Mouse (Mus musculus) liver, postnatal 0 days (tissue): ENCODE data around the gene Ubqln5. TPM values are rescaled to one million over a fixed set of nuclear protein-coding genes. Genes with fewer than 3 reads are reported as not detected.
A peak's percentile ranks its signal among the peaks of the same experiment; 100 is the strongest.

Source experiments
- ATAC-seq: fragments of 200-750 bp; cut with Nextera tagmentation; 2 replicates; pipeline ENCODE4 v1.8.0; 2017; ENCODE audit warnings: mild to moderate bottlenecking, moderate library complexity
- DNase-seq: peaks from one replicate; pipeline ENCODE4 v3.0.0-alpha.2; 2016
- H3K27ac ChIP-seq: fragments of 300-500 bp; sonication (generic); 2 replicates; pipeline ENCODE4 v1.5.1; 2014; ENCODE audit warnings: antibody characterized with exemption, moderate library complexity, mild to moderate bottlenecking, low read depth
- H3K27me3 ChIP-seq: fragments of 300-500 bp; sonication (generic); 2 replicates; pipeline ENCODE4 v1.6.1; 2014; ENCODE audit warnings: low read length, control low read depth, mixed read lengths; ENCODE audit not compliant: insufficient read depth
- H3K36me3 ChIP-seq: fragments of 300-500 bp; sonication (generic); replicated peaks from 2 replicates; pipeline ENCODE4 v1.6.1; 2014; ENCODE audit warnings: mild to moderate bottlenecking, control low read depth, low read length, moderate library complexity, mixed read lengths; ENCODE audit not compliant: insufficient read depth
- H3K4me1 ChIP-seq: fragments of 300-500 bp; sonication (generic); 2 replicates; pipeline ENCODE4 v1.6.1; 2014; ENCODE audit warnings: antibody characterized with exemption, mild to moderate bottlenecking, control low read depth; ENCODE audit not compliant: insufficient read depth
- H3K4me2 ChIP-seq: fragments of 300-500 bp; sonication (generic); 2 replicates; pipeline ENCODE4 v1.6.1; 2014; ENCODE audit warnings: low read depth, mild to moderate bottlenecking, low read length, moderate library complexity, mixed read lengths
- H3K4me3 ChIP-seq: fragments of 300-500 bp; sonication (generic); 2 replicates; pipeline ENCODE4 v1.5.1; 2014; ENCODE audit warnings: low read depth, low read length
- H3K9ac ChIP-seq: fragments of 300-500 bp; sonication (generic); replicated peaks from 2 replicates; pipeline ENCODE4 v1.6.1; 2014; ENCODE audit warnings: mild to moderate bottlenecking, moderate library complexity
- H3K9me3 ChIP-seq: fragments of 300-500 bp; sonication (generic); 2 replicates; pipeline ENCODE4 v1.6.1; 2016; ENCODE audit warnings: mild to moderate bottlenecking, control low read depth, low read length, mixed read lengths
- CTCF ChIP-seq: sonication (generic); IDR thresholded peaks from 2 replicates; pipeline ENCODE4 v1.5.1; 2016; ENCODE audit warnings: antibody characterized with exemption, low read depth
- EP300 ChIP-seq: IDR thresholded peaks from 2 replicates; pipeline ENCODE4 v1.6.1; 2016; ENCODE audit warnings: antibody characterized with exemption, low read depth, mild to moderate bottlenecking
- WGBS: fragments of 180-500 bp; shearing (Covaris S2); extraction: QIAGEN DNeasy Blood & Tissue Kit; methylation state at CpG from one replicate; pipeline ENCODE4 v1.1.7; 2014; ENCODE audit not compliant: insufficient replicate concordance; 5-methylcytosine and 5-hydroxymethylcytosine counted together
- polyA plus RNA-seq: library from polyadenylated mRNA; unstranded; fragments of >200 nt; fragmentation: Nextera tagmentation; extraction: Ambion mirVana; gene quantifications from 2 replicates; pipeline ENCODE4 v1.2.1, GENCODE M21; 2015

The Ubqln5 gene
- not detected in 2 replicates for polyA plus RNA-seq

GRCm38 (mm10) chr7:104129726-104130125, at the start of gene Ubqln5:
Gene Ubqln5 (minus strand): TSS chr7:104129826.
- TF ChIP-seq CTCF (no peak), EP300 (no peak)
- WGBS, result 80% methylated on average over 5 of the region's 5 CpGs
- H3K4me2 ChIP-seq, result no peak within 1 kb of the TSS
- no peaks in the 10 kb centered on the region for H3K36me3 ChIP-seq
- DNase-seq, result no peak
- ATAC-seq, result no peak
- H3K27ac ChIP-seq, result no peak within 1 kb of the TSS
- H3K9me3 ChIP-seq, result no peaks in the 10 kb centered on the region
- no peak within 1 kb of the TSS for H3K4me3 ChIP-seq
- H3K9ac ChIP-seq, result no peak within 1 kb of the TSS
- H3K27me3 ChIP-seq, result no peaks in the 10 kb centered on the region
- no peaks in the 10 kb centered on the region for H3K4me1 ChIP-seq

GRCm38 (mm10) chr7:104179074-104179473, 49.4 kb upstream of the Ubqln5 start:
- 67% methylated on average over 1 of the region's 1 CpGs for WGBS
- ATAC-seq (no peak), DNase-seq (no peak)
- no peak overlapping the region for H3K4me3 ChIP-seq
- H3K9me3 ChIP-seq, result no peaks in the 10 kb centered on the region
- H3K27ac ChIP-seq, result no peak overlapping the region
- H3K4me2 ChIP-seq, result no peak overlapping the region
- no peaks in the 10 kb centered on the region for H3K27me3 ChIP-seq
- H3K9ac ChIP-seq, result no peak overlapping the region
- no peaks in the 10 kb centered on the region for H3K36me3 ChIP-seq
- H3K4me1 ChIP-seq, result no peaks in the 10 kb centered on the region
- TF ChIP-seq CTCF (no peak), EP300 (no peak)

- TF ChIP-seq EP300 (no peak), CTCF (no peak)
- no peaks in the 10 kb centered on the region for H3K27me3 ChIP-seq
- H3K9me3 ChIP-seq, result no peaks in the 10 kb centered on the region
- H3K4me3 ChIP-seq, result no peak overlapping the region
- no peaks in the 10 kb centered on the region for H3K36me3 ChIP-seq
- ATAC-seq, result no peak
- 58% methylated on average over 5 of the region's 5 CpGs for WGBS
- no peak overlapping the region for H3K27ac ChIP-seq
- H3K9ac ChIP-seq, result no peak overlapping the region
- no peak for DNase-seq
- no peak overlapping the region for H3K4me2 ChIP-seq
- no peaks in the 10 kb centered on the region for H3K4me1 ChIP-seq
These were observed 48.9 kb upstream of the Ubqln5 start for GRCm38 (mm10) chr7:104178422-104179054.

- no peak overlapping the region for H3K27ac ChIP-seq
- ATAC-seq, result no peak
- H3K4me3 ChIP-seq, result no peak overlapping the region
- no peaks in the 10 kb centered on the region for H3K27me3 ChIP-seq
- TF ChIP-seq EP300, result no peak
- no peak for TF ChIP-seq CTCF
- WGBS, result 68% methylated on average over 1 of the region's 1 CpGs
- no peak overlapping the region for H3K9ac ChIP-seq
- no peaks in the 10 kb centered on the region for H3K9me3 ChIP-seq
- no peak for DNase-seq
- H3K4me1 ChIP-seq, result no peaks in the 10 kb centered on the region
- H3K4me2 ChIP-seq, result no peak overlapping the region
- H3K36me3 ChIP-seq, result no peaks in the 10 kb centered on the region
These were observed 45.5 kb upstream of the Ubqln5 start for GRCm38 (mm10) chr7:104175085-104175484.

- Histone ChIP-seq H3K4me1 (no peaks in the 10 kb centered on the region; the same call in 1 of the 2 replicates), H3K36me3 (no peaks in the 10 kb centered on the region), H3K27me3 (no peaks in the 10 kb centered on the region), H3K9ac (no peak overlapping the region), H3K4me3 (no peak overlapping the region), H3K9me3 (no peaks in the 10 kb centered on the region), H3K27ac (no peak overlapping the region), H3K4me2 (no peak overlapping the region)
- TF ChIP-seq CTCF (no peak), EP300 (peak; percentile 58; the same call in 1 of the 2 replicates)
- ATAC-seq (peak; percentile 78), DNase-seq (peak; percentile 24)
- 25% methylated on average over 6 of the region's 6 CpGs for WGBS
These were observed 40.1 kb upstream of the Ubqln5 start for GRCm38 (mm10) chr7:104169634-104170204.

- DNase-seq (no peak), ATAC-seq (no peak)
- Histone ChIP-seq H3K27me3 (no peaks in the 10 kb centered on the region), H3K4me1 (no peaks in the 10 kb centered on the region; the same call in 1 of the 2 replicates), H3K4me2 (no peak overlapping the region), H3K36me3 (no peaks in the 10 kb centered on the region), H3K4me3 (no peak overlapping the region), H3K9ac (no peak overlapping the region), H3K9me3 (no peaks in the 10 kb centered on the region), H3K27ac (no peak overlapping the region)
- peak; percentile 36 for TF ChIP-seq CTCF
- TF ChIP-seq EP300, result no peak
- 34% methylated on average over 6 of the region's 6 CpGs for WGBS
These were observed 37.5 kb upstream of the Ubqln5 start for GRCm38 (mm10) chr7:104167105-104167504.
